Mouse (Mus musculus) central nervous system, embryonic 18 days (tissue): ENCODE measurements around the gene 2300003K06Rik. TPM values are rescaled to one million over a fixed set of nuclear protein-coding genes. Genes with fewer than 3 reads are reported as not detected.

Source experiments
- polyA plus RNA-seq: library from polyadenylated mRNA; depleted of rRNA; stranded (reverse); fragments of >200 nt; gene quantifications from 2 replicates; pipeline ENCODE4 v1.2.3, GENCODE M21; 2012; rRNA removed

Gene 2300003K06Rik
- not detected in 2 replicates for polyA plus RNA-seq

DNA sequence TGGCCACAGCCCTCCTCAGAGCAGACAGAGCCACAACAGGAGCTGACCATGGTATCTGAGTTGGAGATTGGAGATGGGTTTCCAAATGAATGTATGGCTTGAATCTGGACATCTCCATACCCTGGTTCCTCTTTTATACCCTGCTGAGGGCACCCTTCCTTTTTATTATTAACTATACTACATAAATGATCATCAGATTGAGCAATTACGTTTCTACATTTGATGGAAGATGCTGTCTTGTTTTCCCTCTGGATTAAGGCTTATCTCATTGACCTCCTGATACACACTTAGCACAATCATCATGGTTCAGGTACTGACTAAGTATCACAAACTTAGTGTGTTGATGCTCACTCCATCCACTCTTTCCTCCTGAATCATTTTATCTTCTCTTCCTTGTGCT, at the start of gene 2300003K06Rik:
TSS of gene 2300003K06Rik (minus strand) at position 101 of the 400 bp plus-strand sequence.

DNA sequence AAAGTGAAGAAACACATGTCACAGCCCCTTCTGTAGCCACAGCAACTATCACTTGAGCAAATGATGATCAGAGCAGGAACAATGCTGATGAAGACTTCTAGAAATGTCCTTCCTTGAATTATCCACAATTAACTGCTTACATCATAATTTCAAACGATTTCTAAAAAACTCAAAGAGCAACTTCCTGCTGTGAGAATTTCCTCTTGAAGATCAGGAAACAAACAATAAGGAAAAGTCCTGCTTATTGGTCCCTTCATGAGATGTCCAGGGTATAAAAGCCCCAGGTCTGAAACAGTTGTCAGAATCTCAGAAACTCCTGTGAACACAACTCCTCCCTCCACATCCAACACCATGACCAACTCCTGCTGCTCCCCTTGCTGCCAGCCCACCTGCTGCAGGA, 41.0 kb upstream of the 2300003K06Rik start, which contains the start of gene Gm11567:
TSS of gene Gm11567 (plus strand) at position 301 of the 400 bp plus-strand sequence.

DNA sequence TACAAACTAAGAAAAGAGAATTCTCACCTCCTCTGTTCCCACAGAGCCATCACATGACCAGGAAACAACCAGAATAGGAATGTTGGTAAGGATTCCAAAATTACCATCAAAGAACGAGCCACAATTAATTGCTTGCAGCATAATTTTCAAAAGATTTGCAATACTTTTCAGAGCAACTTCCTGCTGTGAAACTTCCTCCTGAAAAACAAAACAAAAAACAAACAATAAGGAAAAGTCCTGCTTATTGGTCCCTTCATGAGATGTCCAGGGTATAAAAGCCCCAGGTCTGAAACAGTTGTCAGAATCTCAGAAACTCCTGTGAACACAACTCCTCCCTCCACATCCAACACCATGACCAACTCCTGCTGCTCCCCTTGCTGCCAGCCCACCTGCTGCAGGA, 35.2 kb upstream of the 2300003K06Rik start, which contains the start of gene Krtap9-1:
TSS of gene Krtap9-1 (plus strand) at position 301 of the 400 bp plus-strand sequence.

DNA sequence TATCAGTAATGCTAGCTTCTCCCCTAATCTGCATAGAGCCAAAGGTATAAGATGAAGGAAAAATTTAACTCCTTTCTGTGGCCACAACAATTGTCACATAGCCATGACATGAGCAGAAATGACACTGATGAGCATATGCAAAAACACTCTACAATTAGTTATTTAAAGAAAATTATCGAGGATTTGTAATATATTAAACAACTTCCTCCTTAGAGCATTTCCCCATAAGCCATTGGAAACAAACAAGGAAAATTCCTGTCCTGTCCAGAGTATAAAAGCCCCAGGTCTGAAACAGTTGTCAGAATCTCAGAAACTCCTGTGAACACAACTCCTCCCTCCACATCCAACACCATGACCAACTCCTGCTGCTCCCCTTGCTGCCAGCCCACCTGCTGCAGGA, 26.3 kb upstream of the 2300003K06Rik start, which contains the start of gene Gm11559:
TSS of gene Gm11559 (plus strand) at position 301 of the 400 bp plus-strand sequence.

DNA sequence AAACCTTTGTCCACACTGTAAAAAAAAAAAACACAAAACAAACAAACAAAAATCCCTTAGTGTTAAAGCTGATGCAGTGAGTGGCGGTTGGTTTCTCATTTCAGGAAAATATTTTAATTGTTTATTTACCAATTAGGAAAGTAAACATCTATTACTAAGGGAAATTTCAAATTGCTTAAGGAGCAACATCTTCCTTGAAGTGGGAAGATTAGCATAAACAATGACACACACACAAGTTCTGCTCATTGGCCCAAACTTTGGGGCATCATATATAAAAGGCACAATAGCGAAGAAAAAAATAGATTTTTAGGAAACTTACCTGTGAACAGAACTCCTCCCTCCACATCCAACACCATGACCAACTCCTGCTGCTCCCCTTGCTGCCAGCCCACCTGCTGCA, 19.8 kb upstream of the 2300003K06Rik start, which contains the start of gene Gm11568:
TSS of gene Gm11568 (plus strand) at position 301 of the 400 bp plus-strand sequence.

DNA sequence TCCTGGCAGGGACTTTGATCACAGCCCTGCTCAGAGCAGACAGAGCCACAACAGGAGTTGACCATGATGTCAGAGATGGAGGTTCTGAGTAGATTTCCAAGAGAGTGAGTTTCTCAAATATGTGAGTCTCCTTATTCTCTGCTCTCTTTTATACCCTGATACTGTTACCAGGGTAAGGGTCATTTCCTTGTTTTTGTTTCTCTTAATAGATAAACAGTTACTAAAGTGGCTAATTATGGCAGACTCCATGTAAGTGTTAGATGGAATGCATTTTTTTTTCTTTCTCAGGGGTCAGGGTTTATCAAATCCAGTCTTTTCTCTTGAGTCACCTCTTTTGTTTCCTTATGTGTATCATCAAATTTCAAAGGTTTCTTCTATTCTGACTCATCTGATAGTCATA, 13.6 kb upstream of the 2300003K06Rik start, which contains the start of gene Krtap4-16:
TSS of gene Krtap4-16 (minus strand) at position 101 of the 400 bp plus-strand sequence.

DNA sequence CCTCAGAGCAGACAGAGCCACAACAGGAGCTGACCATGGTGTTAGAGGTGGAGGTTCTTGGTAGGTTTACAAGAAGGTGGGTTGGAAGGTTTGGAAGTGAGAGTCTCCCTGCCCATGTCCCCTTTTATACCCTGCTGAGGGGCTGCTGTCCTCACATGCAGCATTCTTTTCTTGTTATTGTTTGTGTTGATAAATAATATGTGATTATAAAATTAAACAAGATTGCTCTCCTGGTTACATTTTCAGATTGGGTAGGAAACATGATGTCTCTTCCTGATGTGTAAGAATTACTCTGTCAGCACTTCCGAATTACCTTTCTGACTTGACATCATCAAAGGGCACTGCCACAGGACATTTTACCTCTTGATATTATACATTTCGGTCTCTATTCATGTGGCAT, 22.3 kb downstream of the 2300003K06Rik start, which contains the start of gene Gm11564:
TSS of gene Gm11564 (minus strand) at position 101 of the 400 bp plus-strand sequence.

DNA sequence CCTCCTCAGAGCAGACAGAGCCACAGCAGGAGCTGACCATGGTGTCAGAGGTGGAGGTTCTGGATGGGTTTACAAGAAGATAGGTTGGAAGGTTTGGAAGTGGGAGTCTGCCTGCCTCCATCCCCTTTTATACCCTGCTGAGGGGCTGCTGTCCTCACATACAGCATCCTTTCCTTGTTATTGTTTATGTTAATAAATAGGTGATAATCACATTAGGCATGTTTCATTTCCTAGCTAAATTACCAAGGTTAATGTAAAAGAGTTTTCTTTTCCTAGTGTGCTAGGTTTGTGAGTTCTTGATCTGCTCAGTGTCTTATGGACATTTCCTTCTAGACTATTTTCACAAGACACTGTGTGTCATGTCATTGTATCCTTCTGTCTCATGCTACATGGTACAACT, 28.1 kb downstream of the 2300003K06Rik start, which contains the start of gene Krtap4-13:
TSS of gene Krtap4-13 (minus strand) at position 101 of the 400 bp plus-strand sequence.

DNA sequence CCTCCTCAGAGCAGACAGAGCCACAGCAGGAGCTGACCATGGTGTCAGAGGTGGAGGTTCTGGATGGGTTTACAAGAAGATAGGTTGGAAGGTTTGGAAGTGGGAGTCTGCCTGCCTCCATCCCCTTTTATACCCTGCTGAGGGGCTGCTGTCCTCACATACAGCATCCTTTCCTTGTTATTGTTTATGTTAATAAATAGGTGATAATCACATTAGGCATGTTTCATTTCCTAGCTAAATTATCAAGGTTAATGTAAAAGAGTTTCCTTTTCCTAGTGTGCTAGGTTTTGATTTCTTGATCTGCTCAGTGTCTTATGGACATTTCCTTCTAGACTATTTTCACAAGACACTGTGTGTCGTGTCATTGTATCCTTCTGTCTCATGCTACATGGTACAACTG, 33.5 kb downstream of the 2300003K06Rik start, which contains the start of gene Gm11554:
TSS of gene Gm11554 (minus strand) at position 101 of the 400 bp plus-strand sequence.

DNA sequence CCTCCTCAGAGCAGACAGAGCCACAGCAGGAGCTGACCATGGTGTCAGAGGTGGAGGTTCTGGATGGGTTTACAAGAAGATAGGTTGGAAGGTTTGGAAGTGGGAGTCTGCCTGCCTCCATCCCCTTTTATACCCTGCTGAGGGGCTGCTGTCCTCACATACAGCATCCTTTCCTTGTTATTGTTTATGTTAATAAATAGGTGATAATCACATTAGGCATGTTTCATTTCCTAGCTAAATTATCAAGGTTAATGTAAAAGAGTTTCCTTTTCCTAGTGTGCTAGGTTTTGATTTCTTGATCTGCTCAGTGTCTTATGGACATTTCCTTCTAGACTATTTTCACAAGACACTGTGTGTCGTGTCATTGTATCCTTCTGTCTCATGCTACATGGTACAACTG, 39.0 kb downstream of the 2300003K06Rik start, which contains the start of gene Gm11569:
TSS of gene Gm11569 (minus strand) at position 101 of the 400 bp plus-strand sequence.

DNA sequence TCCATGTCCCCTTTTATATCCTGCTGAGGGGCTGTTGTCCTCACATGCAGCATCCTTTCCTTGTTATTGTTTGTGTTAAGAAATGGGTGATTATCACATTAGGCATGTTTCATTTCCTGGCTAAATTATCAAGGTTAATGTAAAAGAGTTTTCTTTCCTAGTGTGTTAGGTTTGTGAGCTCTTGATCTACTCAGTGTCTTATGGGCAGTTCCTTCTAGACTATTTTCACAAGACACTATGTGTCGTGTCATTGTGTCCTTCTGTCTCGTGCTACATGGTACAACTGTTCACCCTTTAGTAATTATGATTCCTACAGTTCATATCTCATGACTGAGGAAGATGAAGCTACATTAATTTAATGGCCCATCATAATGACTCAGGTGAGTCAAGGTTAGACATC, 44.5 kb downstream of the 2300003K06Rik start, which contains the start of gene Gm11596:
TSS of gene Gm11596 (minus strand) at position 101 of the 400 bp plus-strand sequence.

Other genes starting within 250 kb of the 2300003K06Rik start
- gene Krtap1-3, start 246.7 kb downstream of the 2300003K06Rik start, polyA plus RNA-seq: not detected in 2 replicates
- gene Krtap9-3, start 240.0 kb downstream of the 2300003K06Rik start, polyA plus RNA-seq: not detected in 2 replicates
- not detected in 2 replicates for gene Gm11938, start 234.8 kb downstream of the 2300003K06Rik start, polyA plus RNA-seq
- gene Gm11937, start 227.9 kb downstream of the 2300003K06Rik start, polyA plus RNA-seq: not detected in 2 replicates
- gene Krtap2-4, start 223.2 kb downstream of the 2300003K06Rik start, polyA plus RNA-seq: not detected in 2 replicates
- gene Gm11562, start 217.6 kb downstream of the 2300003K06Rik start, polyA plus RNA-seq: not detected in 2 replicates
- not detected in 2 replicates for gene Krtap4-1, start 209.8 kb downstream of the 2300003K06Rik start, polyA plus RNA-seq
- not detected in 2 replicates for gene Krtap4-2, start 203.0 kb downstream of the 2300003K06Rik start, polyA plus RNA-seq
- not detected in 2 replicates for gene Krtap4-7, start 194.0 kb downstream of the 2300003K06Rik start, polyA plus RNA-seq
- gene Gm11555, start 187.8 kb downstream of the 2300003K06Rik start, polyA plus RNA-seq: not detected in 2 replicates
- gene Gm11563, start 179.1 kb downstream of the 2300003K06Rik start, polyA plus RNA-seq: not detected in 2 replicates
- gene Krtap4-6, start 172.1 kb downstream of the 2300003K06Rik start, polyA plus RNA-seq: not detected in 2 replicates
- gene Gm14190, start 147.3 kb downstream of the 2300003K06Rik start, polyA plus RNA-seq: not detected in 2 replicates
- not detected in 2 replicates for gene Gm14180, start 103.8 kb downstream of the 2300003K06Rik start, polyA plus RNA-seq
- gene Gm11595, start 65.2 kb downstream of the 2300003K06Rik start, polyA plus RNA-seq: not detected in 2 replicates
- gene Krtap4-8, start 57.4 kb downstream of the 2300003K06Rik start, polyA plus RNA-seq: not detected in 2 replicates
- gene Krtap4-9, start 52.9 kb downstream of the 2300003K06Rik start, polyA plus RNA-seq: not detected in 2 replicates
- gene Gm11596, start 44.6 kb downstream of the 2300003K06Rik start, polyA plus RNA-seq: not detected in 2 replicates
- 0.07 TPM in 1 of 2 replicates, not detected in the other for gene Gm11569, start 39.1 kb downstream of the 2300003K06Rik start, polyA plus RNA-seq
- not detected in 2 replicates for gene Gm11554, start 33.6 kb downstream of the 2300003K06Rik start, polyA plus RNA-seq
- gene Krtap4-13, start 28.2 kb downstream of the 2300003K06Rik start, polyA plus RNA-seq: not detected in 2 replicates
- gene Gm11564, start 22.4 kb downstream of the 2300003K06Rik start, polyA plus RNA-seq: not detected in 2 replicates
- gene Krtap4-16, start 13.5 kb upstream of the 2300003K06Rik start, polyA plus RNA-seq: not detected in 2 replicates
- gene Gm11568, start 19.9 kb upstream of the 2300003K06Rik start, polyA plus RNA-seq: not detected in 2 replicates
- gene Gm11559, start 26.4 kb upstream of the 2300003K06Rik start, polyA plus RNA-seq: not detected in 2 replicates
- gene Krtap9-1, start 35.3 kb upstream of the 2300003K06Rik start, polyA plus RNA-seq: not detected in 2 replicates
- gene Gm11567, start 41.1 kb upstream of the 2300003K06Rik start, polyA plus RNA-seq: not detected in 2 replicates
- gene Krtap31-1, start 69.9 kb upstream of the 2300003K06Rik start, polyA plus RNA-seq: 0.13 TPM in 1 of 2 replicates, not detected in the other
- not detected in 2 replicates for gene Gm11565, start 76.7 kb upstream of the 2300003K06Rik start, polyA plus RNA-seq
- not detected in 2 replicates for gene Krtap31-2, start 98.2 kb upstream of the 2300003K06Rik start, polyA plus RNA-seq
- not detected in 2 replicates for gene Krtap9-5, start 110.4 kb upstream of the 2300003K06Rik start, polyA plus RNA-seq
- gene Krtap29-1, start 141.0 kb upstream of the 2300003K06Rik start, polyA plus RNA-seq: not detected in 2 replicates
- gene Krtap16-1, start 148.5 kb upstream of the 2300003K06Rik start, polyA plus RNA-seq: not detected in 2 replicates
- 0.52 and 0.53 TPM in 2 replicates for gene Krtap17-1, start 155.9 kb upstream of the 2300003K06Rik start, polyA plus RNA-seq
- gene Krt33a, start 178.1 kb upstream of the 2300003K06Rik start, polyA plus RNA-seq: 0.04 TPM in 1 of 2 replicates, not detected in the other
- 0.11 TPM in 1 of 2 replicates, not detected in the other for gene Krt33b, start 191.8 kb upstream of the 2300003K06Rik start, polyA plus RNA-seq
- not detected in 2 replicates for gene Krt34, start 203.5 kb upstream of the 2300003K06Rik start, polyA plus RNA-seq
- not detected in 2 replicates for gene Krt31, start 212.5 kb upstream of the 2300003K06Rik start, polyA plus RNA-seq